Mouse (Mus musculus): ENCODE results near the gene Fam69b.

Gene Fam69b

DNA sequence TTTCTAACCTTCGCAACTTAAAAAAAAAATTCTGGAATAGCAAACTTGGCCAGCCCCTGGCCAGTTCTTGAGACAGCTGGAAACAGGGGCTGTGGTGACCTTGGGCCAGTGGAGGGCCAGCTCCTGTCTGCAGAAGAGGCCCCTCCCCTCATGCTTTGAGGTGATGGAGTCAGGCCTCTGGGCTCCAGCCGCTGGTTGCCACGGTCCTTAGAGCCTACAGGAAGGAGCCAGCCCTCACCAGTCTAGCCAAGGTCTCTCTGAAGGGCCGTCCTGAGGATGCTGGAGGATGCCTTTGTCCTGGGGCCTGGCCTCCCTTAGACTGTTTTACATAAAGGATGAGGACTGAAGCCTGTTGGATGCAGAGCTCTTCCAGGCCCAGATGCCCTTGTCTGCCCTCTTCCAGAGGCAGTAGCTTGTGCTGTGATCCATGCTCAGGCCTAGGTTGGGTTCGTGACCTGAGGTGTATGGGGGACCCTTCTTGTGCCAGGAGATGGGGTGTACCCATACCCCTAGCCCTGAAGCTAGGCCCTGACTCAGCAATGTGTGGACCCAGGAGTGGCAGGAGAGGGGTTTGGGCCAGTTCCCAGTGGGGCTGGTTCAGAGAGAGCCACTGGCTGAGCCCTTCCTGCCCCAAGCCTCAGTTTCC lies 658 bp downstream of the Fam69b start:
- DNase-seq (ENCODE audit: low spot score) = no peak

DNA sequence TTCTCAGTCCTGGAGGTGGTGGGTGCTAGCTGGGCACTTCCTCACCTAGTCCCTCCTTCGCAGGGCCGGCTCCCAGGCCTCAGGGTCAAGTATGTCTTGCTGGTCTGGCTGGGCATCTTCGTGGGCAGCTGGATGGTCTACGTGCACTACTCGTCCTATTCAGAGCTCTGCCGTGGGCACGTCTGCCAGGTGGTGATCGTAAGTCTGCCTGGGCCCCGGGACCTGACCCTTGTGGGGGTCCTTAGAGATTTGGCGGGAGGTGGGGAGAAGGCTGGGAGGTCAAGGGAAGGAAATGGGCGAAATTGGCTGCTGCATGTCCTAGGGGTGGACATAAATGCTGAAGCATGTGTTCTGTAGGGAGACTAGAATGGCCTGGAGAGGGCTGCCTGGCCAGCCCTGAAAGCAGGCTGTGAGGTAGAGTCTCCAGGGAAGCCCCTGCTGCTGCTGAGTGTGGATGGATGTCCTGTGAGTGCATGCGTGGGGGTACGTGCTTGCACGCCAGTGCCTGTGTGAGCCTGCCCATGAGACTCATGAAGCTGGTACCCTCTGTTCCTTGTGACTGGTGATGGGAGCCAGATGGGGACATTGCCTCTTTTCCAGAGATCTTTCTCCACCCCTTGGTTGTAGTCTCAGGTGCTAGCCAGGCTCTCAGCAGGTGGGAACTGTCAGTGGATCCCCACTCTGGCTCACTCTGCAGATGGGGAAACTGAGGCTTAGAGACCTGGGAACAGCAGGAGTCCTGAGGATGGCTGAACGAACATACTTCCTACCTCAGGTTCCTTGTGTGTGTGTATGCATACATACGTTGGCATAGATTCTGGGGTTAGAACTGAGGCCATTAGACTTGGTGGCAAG lies 4.5 kb downstream of the Fam69b start:
- no peak for DNase-seq (ENCODE audit: low spot score)

DNA sequence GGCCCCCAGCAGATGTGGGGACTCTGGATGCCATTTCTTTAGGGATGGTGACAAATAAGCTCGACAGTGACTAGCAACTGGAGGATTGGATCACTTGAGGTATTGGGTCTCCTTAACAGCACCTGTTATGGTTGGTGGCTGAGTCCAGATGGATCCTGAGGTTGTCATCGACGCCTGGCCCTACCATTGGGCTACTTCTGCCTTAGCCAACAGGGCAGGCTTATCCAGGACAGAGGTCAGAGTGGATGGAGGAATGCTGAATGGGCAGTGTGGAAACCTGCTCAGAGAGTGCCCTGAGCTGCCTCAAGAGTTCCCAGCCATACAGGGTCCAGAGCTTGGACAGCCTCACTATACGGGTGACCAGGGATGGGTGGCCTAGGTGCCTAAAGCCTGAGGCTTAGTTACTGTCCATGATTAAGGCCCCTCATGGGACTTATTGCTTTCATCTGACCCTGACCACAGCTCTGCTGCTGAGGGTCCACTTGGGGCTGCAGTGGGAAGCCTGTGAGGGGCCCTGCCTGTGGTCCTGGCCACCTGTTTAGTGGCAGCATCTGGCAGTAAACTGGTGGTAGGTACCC lies 5.8 kb downstream of the Fam69b start:
- no peak for DNase-seq (ENCODE audit: low spot score)

DNA sequence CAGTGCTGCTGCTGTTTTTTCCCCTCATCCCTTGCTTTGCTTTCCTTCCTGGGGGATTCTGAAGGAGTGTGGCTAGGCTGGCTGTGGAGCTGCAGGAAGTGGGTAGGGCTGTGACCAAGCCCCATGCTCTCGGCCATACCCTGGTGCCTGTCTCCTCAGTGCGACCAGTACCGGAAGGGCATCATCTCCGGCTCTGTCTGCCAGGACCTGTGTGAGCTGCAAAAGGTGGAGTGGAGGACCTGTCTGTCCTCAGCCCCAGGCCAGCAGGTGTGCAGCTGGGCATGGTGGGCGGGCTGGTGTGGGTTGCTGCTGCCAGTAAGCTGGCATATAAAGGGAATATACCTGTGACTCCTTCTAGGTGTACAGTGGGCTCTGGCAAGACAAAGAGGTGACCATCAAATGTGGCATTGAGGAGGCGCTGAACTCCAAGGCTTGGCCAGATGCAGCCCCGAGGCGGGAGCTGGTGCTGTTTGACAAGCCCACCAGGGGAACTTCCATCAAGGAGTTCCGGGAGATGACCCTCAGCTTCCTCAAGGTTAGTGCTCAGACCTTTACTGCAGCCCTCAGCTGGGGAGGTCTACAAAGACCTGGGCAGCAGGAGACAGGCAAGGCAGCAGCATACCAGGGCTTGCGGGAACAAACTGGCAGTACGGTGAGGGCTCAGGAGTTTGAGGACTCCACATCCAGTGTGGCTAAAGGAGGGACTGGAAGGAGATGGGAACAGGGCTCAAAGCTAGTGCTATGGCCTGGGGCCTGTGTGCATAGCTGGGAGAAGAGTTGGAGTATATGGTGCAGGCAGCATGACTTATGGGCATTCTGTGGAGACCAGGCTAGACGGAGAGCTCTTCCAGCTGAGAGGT lies 6.6 kb downstream of the Fam69b start:
- DNase-seq (ENCODE audit: low spot score) = no peak

DNA sequence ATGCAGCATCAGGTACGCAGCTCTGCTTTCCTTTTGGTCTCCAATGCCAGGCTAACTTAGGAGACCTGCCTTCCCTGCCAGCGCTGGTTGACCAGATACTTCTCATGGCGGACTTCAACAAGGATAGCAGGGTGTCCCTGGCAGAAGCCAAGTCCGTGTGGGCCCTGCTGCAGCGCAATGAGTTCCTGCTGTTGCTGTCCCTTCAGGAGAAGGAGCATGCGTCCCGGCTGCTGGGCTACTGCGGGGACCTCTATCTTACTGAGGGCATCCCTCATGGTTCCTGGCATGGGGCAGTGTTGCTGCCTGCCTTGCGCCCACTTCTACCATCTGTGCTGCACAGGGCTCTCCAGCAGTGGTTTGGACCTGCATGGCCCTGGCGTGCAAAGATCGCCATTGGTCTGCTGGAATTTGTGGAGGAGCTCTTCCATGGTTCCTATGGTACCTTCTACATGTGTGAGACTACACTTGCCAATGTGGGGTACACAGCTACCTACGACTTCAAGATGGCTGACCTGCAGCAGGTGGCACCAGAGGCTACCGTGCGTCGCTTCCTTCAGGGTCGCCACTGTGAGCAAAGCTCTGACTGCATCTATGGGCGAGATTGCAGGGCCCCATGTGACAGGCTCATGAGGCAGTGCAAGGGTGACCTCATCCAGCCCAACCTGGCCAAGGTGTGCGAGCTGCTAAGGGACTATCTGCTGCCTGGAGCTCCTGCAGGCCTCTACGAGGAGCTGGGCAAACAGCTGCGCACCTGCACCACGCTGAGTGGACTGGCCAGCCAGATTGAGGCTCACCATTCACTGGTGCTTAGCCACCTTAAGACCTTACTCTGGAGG lies 7.5 kb downstream of the Fam69b start:
- DNase-seq (ENCODE audit: low spot score) = no peak

DNA sequence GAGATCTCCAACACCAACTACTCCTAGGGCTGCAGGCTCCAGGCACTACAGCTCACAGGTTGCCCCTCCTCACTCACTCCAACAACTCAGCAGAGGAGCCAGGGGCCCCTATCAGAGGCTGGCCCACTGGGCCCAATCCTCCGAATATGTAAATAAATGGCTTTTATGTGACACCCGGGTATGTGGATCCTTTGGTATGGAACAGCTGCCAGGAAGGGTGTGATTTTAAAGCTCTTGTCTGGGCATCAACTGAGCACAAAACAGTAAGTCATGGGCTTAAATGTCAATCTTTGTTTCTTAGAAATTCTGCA lies 8.0 kb downstream of the Fam69b start:
- DNase-seq (ENCODE audit: low spot score) = no peak

DNA sequence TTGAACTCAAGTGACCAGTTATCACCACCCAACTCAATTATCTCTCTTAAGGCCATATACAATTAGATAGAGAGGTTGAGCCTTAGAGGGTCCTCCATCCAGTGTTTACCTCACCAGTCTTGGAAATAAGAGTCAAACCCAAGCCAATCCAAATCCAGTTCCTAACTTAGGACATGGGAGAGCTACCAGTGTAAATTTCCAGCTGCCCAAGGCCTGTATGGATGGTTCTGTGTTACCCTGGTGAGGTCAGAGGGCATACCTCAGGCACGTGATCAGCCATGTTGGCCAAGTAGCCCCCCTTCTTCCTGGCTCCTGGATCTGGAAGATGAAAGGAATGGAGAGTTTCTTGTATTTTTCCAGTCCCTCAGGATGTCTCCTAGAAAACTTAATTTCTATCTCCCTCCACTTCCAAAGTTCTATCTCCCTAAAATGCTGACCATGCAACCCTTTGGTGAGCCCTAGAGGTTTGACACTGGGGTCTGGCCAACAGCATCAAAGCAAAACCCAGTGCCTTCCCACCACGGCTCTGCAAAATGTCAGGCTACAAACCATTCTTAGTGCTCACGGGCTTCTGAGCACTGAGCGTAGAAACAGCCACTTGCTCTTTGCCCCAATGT lies 9.2 kb downstream of the Fam69b start:
- DNase-seq (ENCODE audit: low spot score) = no peak

DNA sequence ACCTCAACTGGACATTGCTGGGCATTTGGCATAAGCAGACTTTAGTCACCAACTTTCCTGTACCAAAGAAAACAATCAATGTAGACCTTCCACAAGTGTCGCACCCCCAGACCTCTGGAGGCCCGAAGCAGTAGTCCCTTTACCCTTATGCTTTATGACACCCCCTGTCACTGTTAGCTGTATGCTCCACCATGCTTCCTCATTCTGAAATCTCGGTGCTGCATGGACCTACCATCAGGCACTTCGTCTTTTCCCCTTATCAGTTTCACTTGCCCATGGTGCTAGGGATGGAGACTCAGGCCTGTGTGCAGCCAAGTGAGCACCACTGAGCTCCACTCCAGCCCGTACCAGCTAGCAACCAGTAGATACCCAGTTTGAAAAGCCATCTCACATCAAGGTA lies 9.8 kb downstream of the Fam69b start:
- DNase-seq (ENCODE audit: low spot score) = no peak

DNA sequence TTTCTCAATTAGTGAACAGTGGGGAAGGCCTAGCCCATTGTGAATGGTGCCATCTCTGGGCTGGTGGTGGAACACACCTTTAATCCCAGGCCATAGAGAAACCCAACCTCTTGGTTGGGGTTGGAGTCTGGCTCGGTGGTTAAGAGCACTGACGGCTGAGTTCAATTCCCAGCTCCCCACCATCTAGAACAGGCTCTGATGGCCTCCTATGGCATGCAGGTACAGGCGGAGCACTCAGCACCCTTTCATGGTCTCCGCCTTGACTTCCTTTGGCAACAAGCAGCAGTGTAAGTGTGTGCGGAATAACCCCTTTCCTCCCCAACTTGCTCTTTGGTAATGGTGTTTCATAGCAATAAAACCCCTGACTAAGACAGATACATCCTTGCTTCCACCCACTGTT lies 10.3 kb downstream of the Fam69b start:
- DNase-seq (ENCODE audit: low spot score) = no peak

DNA sequence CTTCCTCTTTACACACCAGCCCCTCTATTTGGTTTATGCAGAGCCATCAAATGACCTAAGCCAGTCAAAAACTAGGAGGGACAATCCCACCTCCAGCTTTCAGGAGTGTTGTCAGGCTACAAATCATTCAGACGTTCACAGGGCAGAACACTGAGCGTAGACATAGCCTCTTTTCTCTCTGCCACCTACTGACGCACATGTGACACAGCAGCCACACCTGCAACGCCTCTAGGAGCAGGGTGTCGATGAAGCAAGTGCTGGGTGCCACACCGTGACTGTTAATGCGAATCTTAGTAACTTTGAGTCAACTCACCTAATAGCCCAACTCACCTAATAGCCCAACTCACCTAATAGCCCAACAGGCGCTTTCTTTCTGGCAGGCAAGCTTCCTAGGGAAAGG lies 10.8 kb downstream of the Fam69b start:
- no peak for DNase-seq (ENCODE audit: low spot score)

DNA sequence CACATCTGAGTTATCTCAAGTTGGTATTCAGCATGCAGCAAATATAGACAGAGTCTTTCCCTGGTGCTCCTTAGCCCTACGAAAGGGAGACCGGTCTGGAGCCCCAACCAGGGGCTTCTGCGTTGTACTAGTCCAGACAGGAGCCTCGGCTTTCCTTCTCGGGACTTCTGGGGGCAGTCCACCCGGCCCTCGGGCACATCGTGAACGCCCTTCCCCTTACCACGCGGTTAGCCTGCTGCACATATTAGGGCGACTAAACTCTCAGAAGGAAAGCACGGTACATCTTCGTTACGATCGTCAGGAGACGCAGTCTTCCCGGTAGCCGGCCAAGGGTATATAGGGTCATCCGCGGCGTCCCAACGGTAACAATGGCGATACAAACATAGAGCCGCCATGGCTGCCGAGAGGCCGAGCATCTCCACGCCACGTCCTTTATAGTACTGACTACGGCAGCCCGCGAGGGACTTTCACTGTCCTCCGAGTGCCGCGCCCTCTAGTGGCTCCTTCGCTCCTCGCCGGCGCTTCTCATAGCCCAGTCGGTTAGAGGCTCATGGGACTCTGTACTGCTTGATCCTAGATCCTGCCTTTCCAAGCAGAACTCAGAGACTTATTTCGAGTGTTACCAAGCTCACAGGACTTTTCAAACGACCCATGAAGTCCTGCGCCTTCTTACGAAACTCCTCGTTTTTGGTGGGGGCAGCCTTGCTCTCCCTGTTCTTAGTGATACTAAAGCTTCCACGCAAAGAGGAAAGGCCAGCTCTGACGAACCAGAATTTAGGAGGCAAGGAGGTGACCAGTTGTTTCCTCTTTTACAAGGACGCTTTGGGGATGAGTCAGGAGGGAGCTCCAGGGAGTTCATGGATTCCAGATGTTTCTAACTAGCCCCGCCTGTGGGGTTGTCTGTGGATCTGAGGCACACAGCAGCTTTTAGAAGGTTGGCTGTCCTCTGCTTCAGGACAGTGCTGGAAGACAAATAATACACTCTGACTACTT lies 11.9 kb downstream of the Fam69b start:
- peak; percentile 99 for DNase-seq (ENCODE audit: low spot score)

DNA sequence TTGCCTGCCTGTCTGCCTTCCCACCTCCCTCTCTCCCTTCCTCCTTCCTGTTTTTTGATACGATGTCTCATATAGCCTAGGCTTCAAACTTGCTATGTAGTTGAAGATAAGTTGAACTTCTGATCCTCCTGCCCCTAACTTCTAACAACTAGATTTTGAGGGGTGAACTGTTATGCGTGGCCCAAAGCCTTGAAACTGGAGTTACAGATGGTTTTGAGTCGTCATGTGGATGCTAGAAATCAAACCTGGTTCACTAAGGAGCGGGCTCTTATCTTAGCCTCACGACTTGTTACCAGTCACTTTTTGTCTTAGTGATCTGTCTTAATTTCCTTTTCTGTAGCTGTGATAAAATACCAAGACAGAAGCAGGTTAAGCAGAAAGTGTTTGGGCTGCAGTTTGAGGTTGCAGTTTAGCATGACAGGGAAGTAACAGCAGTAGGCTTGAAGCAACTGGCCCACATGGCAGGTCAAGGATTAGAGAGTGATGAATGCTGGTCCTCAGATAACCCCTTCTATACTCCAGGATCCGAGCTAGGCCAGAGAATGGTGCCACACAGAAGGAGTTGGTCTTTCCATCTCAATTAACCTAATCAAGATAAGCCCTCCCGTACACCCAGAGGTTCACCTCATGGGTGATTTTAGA lies 12.9 kb downstream of the Fam69b start:
- no peak for DNase-seq (ENCODE audit: low spot score)

DNA sequence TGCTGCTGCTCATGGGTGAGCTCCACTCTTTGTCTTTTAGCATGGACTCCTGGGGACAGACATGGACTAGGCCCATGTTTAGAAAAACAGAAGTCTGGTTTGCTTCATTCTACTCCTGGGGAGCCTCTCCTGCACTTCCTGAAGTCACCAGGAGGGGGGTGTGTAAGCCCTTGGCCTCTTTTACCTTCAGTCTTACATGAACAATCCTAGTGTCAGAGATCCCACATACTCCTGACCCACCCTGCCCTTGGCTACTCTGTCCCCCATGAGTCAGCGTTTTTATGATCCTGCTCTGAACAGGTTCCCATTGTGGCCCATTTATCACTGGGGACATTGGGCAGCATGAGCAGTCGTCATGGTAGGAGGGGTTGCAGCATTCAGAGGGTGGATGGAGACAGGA lies 15.7 kb downstream of the Fam69b start:
- DNase-seq (ENCODE audit: low spot score) = no peak

DNA sequence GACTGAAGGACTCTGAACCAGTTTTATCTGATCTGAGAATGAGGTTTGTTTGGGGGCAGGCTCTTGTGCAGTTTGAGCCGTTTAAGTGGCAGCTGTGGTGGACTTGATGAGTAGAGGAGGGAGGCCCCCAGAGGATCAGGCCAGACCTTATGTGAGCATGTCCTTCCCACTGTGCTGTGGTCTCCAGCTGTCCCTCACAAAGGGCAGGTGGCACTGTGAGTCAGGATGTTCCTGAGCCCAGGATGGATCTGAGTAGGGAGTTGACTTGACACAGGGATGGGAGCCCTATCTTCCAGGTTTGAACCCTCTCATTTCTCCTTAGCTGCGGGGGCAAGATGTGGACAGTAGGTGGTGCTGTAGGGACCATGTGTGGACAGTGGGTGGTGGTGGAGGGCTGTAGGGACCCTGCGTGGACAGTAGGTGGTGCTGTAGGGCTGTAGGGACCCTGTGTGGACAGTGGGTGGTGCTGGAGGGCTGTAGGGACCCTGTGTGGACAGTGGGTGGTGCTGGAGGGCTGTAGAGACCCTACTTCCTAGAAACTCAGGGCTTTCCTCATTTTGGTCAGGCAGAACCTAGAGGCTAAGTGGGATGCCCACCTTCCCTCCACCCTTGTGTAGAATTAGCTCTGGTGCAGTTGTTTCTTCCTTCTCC lies 18.5 kb downstream of the Fam69b start:
- peak; percentile 60 for DNase-seq (ENCODE audit: low spot score)

DNA sequence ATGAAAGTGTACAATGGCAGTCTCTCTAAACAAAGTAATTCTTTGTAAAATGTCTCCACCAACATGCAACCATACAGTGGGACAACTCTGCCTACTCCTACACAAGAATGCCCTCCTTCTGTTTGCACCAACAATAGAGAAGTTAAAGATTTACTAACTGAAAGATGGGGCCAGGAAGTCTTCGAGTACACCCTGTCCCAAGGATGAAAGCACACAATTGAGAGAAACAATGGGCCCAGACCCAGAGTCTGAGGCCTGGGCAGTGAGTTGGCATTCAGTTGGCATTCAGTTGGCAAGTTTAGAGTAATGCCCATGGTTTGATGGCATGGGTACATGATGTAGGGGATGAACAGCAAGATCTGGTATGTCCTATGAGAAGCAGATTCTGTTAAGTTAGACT lies 26.4 kb downstream of the Fam69b start:
- DNase-seq (ENCODE audit: low spot score) = no peak

DNA sequence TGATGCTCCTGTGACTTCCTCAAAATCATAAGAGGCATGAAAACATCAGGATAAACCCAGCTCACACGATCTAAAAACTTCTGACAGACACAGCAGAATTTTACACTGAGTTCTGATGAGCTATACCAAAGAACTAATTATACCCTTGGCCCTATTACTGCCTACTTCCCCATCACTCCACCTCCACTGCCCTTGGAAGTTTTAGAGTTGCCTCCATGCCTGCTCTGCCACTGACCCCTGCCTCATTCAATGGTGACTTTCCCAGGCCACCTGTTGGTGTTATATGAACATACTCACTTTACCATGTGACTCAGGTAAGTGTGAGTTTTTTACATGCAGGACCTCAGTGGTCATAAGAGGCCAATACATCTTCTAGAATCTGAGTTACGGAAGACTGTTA lies 29.2 kb downstream of the Fam69b start:
- DNase-seq (ENCODE audit: low spot score) = no peak

DNA sequence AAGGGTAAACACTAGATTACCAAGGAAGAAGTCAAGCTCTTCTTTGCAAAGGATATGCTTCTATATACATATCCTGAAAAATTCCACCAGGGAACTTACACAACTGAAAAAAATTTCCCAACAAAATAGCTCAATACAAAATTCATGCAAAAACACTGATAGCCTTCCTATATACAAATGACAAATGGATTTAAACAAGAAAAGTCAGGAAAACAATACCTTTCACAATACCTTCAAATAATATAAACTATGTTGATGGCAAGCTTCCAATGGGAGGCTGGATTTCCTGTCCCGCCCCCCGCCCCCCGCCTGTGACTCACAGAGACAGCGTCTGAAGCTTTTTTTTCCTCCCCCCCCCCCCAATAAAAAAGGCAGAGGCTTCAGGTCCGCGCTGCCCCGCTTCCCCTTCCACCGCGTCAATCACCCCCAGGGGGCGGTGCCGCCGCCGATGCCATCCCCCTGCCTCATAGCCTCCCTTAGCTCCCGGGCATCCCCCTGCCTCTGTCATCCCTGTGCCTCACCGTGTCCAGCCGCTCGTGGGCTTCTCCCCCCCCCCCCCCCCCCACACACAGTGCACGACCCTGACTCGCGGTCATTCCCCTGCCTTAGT lies 33.0 kb downstream of the Fam69b start:
- DNase-seq (ENCODE audit: low spot score) = no peak

DNA sequence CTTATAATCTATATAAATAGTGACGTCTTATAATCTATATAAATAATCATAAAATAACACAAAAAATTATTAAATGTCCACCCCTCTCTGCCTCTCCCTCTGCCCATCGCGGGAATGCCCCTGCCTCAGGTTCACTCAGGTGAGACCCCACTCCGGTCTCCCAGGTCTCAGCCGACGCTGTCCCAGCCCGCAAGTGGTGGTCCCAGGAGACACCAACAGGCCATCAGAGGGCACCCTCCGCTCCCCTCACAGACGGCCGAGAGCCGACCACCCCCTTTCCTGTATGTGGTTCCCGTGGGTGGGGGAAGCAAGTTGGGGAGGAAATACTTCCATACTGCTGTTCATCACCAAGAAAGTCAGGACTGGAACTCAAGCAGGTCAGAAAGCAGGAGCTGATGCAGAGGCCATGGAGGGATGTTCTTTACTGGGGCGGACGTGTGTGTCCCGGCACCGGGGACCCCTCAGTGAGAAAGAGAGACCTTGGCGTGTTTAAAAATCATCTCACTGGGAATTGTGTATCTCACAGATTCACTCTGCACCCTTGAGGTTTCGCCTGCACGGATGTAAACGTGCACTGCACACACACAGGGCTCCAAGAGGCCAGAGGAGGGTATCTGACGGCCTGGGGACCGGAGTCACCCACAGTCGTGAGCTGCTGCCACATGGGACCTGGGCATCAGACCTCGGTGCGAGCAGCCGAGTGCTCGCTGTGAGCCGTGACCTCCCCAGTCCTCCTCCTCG lies 33.7 kb downstream of the Fam69b start:
- no peak for DNase-seq (ENCODE audit: low spot score)
